Mouse (Mus musculus): Measurements from ENCODE around the gene Tmem219.
"Not testable (repeated sequence)": the region's sequence is repeated elsewhere in the genome, so short reads cannot be mapped to it uniquely, and the experiment has no call there.

The Tmem219 gene

GRCm38 (mm10) chr7:126921563-126921962, 1.2 kb downstream of the Tmem219 start:
- DNase-seq: no peak

GRCm38 (mm10) chr7:126919973-126920372, 2.7 kb downstream of the Tmem219 start:
- no peak for DNase-seq

GRCm38 (mm10) chr7:126918356-126918755, 4.4 kb downstream of the Tmem219 start:
- not testable (repeated sequence) for DNase-seq

- DNase-seq: no peak
These were observed 7.9 kb downstream of the Tmem219 start for GRCm38 (mm10) chr7:126914844-126915243.

- DNase-seq: no peak
These were observed 17.1 kb downstream of the Tmem219 start for GRCm38 (mm10) chr7:126905590-126905989.

- DNase-seq: not testable (repeated sequence)
These were observed 22.9 kb downstream of the Tmem219 start for GRCm38 (mm10) chr7:126899781-126900180.

GRCm38 (mm10) chr7:126898102-126898990, 24.4 kb downstream of the Tmem219 start:
- DNase-seq: peak; percentile 92 to 99

- peak; percentile 10 to 27 for DNase-seq
These were observed 25.2 kb downstream of the Tmem219 start for GRCm38 (mm10) chr7:126897390-126898101.

GRCm38 (mm10) chr7:126896912-126897311, 25.8 kb downstream of the Tmem219 start:
- DNase-seq: no peak

- DNase-seq: no peak
These were observed 33.9 kb downstream of the Tmem219 start for GRCm38 (mm10) chr7:126888852-126889251.

GRCm38 (mm10) chr7:126887281-126887680, 35.4 kb downstream of the Tmem219 start:
- DNase-seq: no peak

- DNase-seq: peak; percentile 87 to 93
These were observed 38.2 kb downstream of the Tmem219 start, which contains the start of gene Taok2 for GRCm38 (mm10) chr7:126884286-126885164. Taok2 (minus strand) TSS chr7:126884703.

GRCm38 (mm10) chr7:126883731-126884181, 39.0 kb downstream of the Tmem219 start:
- no peak for DNase-seq

GRCm38 (mm10) chr7:126881040-126881439, 41.7 kb downstream of the Tmem219 start:
- DNase-seq: no peak

GRCm38 (mm10) chr7:126877239-126877638, 45.5 kb downstream of the Tmem219 start:
- DNase-seq: no peak

GRCm38 (mm10) chr7:126870520-126870891, 52.2 kb downstream of the Tmem219 start:
- no peak for DNase-seq

- DNase-seq: no peak
These were observed 52.8 kb downstream of the Tmem219 start for GRCm38 (mm10) chr7:126869780-126870519.

- DNase-seq: no peak
These were observed 54.7 kb downstream of the Tmem219 start for GRCm38 (mm10) chr7:126868003-126868402.

- no peak for DNase-seq
These were observed 55.2 kb downstream of the Tmem219 start for GRCm38 (mm10) chr7:126867534-126867933.

- no peak for DNase-seq
These were observed 58.9 kb downstream of the Tmem219 start for GRCm38 (mm10) chr7:126863791-126864190.

- peak; percentile 81 to 90 for DNase-seq
These were observed 60.5 kb downstream of the Tmem219 start, which contains the start of gene Ino80e for GRCm38 (mm10) chr7:126862147-126862784. Ino80e (minus strand) TSS chr7:126862377.
